Mouse (Mus musculus) limb, embryonic 10.5 days (tissue): ENCODE measurements around the gene Pradc1. TPM values are rescaled to one million over a fixed set of nuclear protein-coding genes. Genes with fewer than 3 reads are reported as not detected.
"Not testable (repeated sequence)": the region's sequence is repeated elsewhere in the genome, so short reads cannot be mapped to it uniquely, and the experiment has no call there.

Experiments used
- DNase-seq: peaks from one replicate; pipeline ENCODE4 v3.0.0-alpha.2; 2017; ENCODE audit warnings: low spot score
- H3K27ac ChIP-seq: fragments of 300-500 bp; sonication (generic); 2 replicates; pipeline ENCODE4 v1.5.1; 2016; ENCODE audit warnings: mild to moderate bottlenecking
- H3K27me3 ChIP-seq: fragments of 300-500 bp; sonication (generic); 2 replicates; pipeline ENCODE4 v1.6.1; 2016; ENCODE audit warnings: low read depth, mild to moderate bottlenecking; ENCODE audit not compliant: poor library complexity, severe bottlenecking
- H3K36me3 ChIP-seq: fragments of 300-500 bp; sonication (generic); 2 replicates; pipeline ENCODE4 v1.6.1; 2016; ENCODE audit warnings: mild to moderate bottlenecking, moderate library complexity
- H3K4me1 ChIP-seq: fragments of 300-500 bp; sonication (generic); 2 replicates; pipeline ENCODE4 v1.6.1; 2016
- H3K4me3 ChIP-seq: fragments of 300-500 bp; sonication (generic); 2 replicates; pipeline ENCODE4 v1.5.1; 2016; ENCODE audit warnings: mild to moderate bottlenecking, moderate library complexity
- H3K9me3 ChIP-seq: fragments of 300-500 bp; sonication (generic); replicated peaks from 2 replicates; pipeline ENCODE4 v1.6.1; 2016; ENCODE audit warnings: mild to moderate bottlenecking
- WGBS: fragments of 180-500 bp; shearing (Covaris S2); methylation state at CpG from one replicate; pipeline ENCODE4 v1.1.7; 2016; 5-methylcytosine and 5-hydroxymethylcytosine counted together
- polyA plus RNA-seq: library from polyadenylated mRNA; unstranded; fragments of >200 nt; fragmentation: Nextera tagmentation; extraction: Ambion mirVana; gene quantifications from 2 replicates; pipeline ENCODE4 v1.2.1, GENCODE M21; 2016

Gene Pradc1
- polyA plus RNA-seq, 1 experiment from 2014 or later, result 29.0 TPM

DNA sequence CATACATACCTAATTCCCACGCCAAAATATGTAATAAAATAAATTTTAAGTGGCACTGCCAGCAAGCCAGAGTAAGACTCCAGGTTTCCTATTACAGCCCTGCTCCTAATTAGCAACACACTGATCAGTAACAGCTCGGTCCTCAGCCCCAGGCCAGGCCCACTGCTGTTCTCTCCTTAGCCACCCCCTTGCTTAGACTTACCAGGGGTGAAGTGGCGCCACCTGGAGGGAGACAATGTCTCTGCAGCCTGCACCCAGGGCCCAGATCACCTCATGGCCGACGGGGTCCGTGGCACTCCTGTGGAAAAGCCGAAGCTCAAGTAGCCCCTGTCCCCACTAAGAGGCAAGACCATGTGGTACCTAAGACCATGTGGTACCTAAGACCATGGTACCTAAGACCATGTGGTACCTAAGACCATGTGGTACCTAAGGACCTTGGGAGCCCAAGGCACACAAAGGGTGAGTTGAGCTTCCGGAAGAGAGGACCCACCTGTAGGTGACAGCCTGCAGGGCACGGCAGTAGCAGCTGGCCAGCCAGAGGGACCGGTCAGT, 25.7 kb upstream of the Pradc1 start:
- Histone ChIP-seq H3K27me3 (peaks cover 71% of the 10 kb centered on the region), H3K4me3 (no peak overlapping the region)
- 35% methylated on average over 10 of the region's 10 CpGs for WGBS

DNA sequence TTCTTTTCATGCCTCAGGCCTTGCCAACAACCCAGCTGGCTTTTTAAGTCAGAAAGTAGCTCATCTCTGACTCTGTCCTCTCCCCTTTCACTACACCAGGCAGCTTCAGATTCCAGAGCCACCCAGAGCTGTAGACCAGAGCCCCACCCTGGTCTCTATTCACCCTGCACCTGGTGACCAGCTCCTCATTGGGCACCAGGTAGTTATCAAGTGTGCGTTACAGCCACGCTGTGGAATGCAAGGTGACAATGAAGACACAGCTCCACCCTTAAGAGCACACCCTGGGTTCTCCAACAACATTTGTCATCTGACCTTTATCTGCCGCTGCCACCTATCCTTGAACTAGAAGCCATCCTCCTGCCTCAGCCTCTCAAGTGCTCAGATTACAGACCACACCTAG, 23.8 kb upstream of the Pradc1 start:
- H3K4me3 ChIP-seq, result no peak overlapping the region
- H3K27me3 ChIP-seq, result peaks cover 60% of the 10 kb centered on the region
- no peaks in the 10 kb centered on the region for H3K9me3 ChIP-seq
- DNase-seq, result no peak
- no peak overlapping the region for H3K27ac ChIP-seq
- peaks cover 33% of the 10 kb centered on the region for H3K4me1 ChIP-seq
- peaks cover 11% of the 10 kb centered on the region; the same call in 1 of the 2 replicates for H3K36me3 ChIP-seq
- WGBS, result 82% methylated on average over 3 of the region's 3 CpGs

More for the DNA sequence above, 25.7 kb upstream of the Pradc1 start:
- Histone ChIP-seq H3K4me1 (peaks cover 28% of the 10 kb centered on the region), H3K9me3 (no peaks in the 10 kb centered on the region), H3K27ac (peak overlapping the region; percentile 17; the same call in 1 of the 2 replicates), H3K36me3 (peaks cover 13% of the 10 kb centered on the region; the same call in 1 of the 2 replicates)
- DNase-seq, result peak; percentile 77

DNA sequence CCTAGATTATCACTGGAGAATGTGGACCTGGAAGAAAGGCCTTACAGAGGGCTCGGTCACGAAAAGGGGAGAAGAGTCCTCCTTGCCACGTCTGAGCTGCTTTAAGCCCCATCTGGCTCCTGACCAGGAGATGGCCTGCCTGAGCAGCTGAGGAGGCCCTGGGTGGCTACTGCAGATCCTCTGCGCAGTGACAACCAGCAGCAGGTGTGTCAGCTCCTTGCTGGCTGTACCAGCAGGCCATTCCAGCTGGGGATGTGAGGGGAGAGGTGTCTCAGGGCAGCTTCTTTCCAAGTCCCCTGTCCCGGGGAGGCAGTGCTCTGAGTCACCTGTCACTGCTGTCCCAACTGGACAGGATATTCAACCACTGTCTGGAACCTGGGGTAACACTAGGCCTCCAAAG, 20.8 kb upstream of the Pradc1 start:
- Histone ChIP-seq H3K27ac (no peak overlapping the region), H3K27me3 (peaks cover 30% of the 10 kb centered on the region), H3K4me3 (no peak overlapping the region), H3K9me3 (no peaks in the 10 kb centered on the region), H3K4me1 (peaks cover 22% of the 10 kb centered on the region), H3K36me3 (peaks cover 30% of the 10 kb centered on the region)
- 58% methylated on average over 5 of the region's 5 CpGs for WGBS
- DNase-seq, result no peak

DNA sequence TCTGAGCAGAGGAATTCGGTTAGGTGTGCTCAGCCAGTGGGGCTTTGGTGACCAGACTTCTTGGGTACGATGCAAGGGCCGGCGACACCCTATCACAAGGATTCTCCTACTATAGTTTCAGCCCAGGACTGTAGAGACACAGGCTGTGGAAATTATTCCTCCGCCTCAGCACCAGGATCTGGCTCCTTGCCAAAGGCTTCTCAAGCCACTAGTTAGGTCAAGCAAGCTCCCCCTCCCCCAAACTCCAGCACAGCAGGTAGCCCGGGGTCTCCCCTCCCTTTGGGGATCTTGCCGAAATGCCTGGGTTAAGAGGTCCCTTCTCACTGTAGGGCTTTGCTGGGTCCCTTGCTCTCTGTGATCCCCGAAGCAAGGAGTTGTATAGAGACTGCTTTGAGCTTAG, 20.2 kb upstream of the Pradc1 start:
- no peaks in the 10 kb centered on the region for H3K9me3 ChIP-seq
- H3K36me3 ChIP-seq, result peaks cover 35% of the 10 kb centered on the region
- WGBS, result 67% methylated on average over 8 of the region's 8 CpGs
- no peak for DNase-seq
- no peak overlapping the region for H3K4me3 ChIP-seq
- no peak overlapping the region for H3K27ac ChIP-seq
- H3K4me1 ChIP-seq, result peaks cover 16% of the 10 kb centered on the region
- peaks cover 27% of the 10 kb centered on the region; the same call in 1 of the 2 replicates for H3K27me3 ChIP-seq

DNA sequence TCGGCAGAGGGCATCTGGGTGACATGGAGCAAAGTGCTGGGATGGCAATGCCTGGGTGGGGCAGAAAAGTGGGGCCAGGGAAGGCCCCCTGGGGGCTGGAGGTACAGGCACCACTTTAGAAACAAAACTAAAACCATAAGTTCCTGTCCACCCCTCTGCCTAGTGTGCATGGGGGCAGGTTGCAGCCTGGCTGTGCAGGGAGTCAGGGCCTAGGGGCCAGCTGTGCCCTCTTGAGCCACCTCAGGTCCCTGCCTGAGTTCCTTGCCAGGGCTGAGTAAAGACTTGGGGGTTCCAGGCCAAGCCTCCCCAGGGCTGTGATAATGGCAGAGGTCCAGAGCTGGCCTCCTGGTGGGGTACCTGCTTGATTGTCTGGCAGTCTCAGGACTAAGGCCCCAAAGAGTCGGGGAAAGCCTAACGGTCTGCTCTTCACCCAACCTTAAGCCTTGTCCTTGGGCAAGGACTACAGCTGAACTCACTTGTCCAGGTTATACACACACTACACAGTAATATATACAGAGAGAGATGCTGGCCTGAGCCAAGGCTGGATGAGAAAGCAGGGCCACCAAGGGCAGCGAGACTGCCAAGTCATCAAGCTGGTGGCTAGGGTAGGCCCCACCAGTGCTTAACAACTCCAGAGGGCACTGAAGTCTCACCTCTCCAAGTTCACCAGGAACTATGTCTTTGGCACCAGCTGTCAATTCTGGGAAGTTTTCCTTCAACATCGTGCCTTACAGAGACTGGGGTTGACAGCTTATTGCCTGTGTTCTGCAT, 18.1 kb upstream of the Pradc1 start:
- Histone ChIP-seq H3K36me3 (peaks cover 53% of the 10 kb centered on the region), H3K27ac (no peak overlapping the region), H3K4me1 (peaks cover 8% of the 10 kb centered on the region; the same call in 1 of the 2 replicates), H3K9me3 (no peaks in the 10 kb centered on the region), H3K27me3 (0 out of 2 replicates have a peak, but pooled peaks cover 21% of the 10 kb centered on the region), H3K4me3 (no peak overlapping the region)
- 80% methylated on average over 5 of the region's 5 CpGs for WGBS
- DNase-seq, result no peak

DNA sequence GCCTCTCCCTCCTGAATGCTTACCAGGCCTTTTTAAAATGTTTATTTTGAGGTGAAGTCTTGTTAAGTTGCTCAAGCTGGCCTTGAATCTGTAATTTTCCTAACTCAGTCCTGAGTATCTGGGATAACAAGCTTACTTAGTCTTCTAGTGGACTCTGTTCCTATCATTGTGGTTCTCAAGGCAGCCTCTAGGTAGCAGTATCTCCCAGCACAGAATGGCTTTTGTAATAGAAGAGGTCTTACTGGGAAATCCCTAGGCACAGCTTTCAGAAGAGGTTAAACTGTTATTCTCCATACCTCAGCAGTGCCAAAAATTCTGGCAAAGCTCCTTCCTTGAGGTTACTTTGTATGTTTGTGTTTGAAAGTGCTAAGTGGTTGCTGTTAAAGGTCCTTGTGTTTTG, 13.6 kb upstream of the Pradc1 start:
- Histone ChIP-seq H3K36me3 (peaks cover 97% of the 10 kb centered on the region), H3K27me3 (no peaks in the 10 kb centered on the region), H3K9me3 (no peaks in the 10 kb centered on the region), H3K4me3 (no peak overlapping the region), H3K4me1 (no peaks in the 10 kb centered on the region), H3K27ac (no peak overlapping the region)
- DNase-seq, result no peak

DNA sequence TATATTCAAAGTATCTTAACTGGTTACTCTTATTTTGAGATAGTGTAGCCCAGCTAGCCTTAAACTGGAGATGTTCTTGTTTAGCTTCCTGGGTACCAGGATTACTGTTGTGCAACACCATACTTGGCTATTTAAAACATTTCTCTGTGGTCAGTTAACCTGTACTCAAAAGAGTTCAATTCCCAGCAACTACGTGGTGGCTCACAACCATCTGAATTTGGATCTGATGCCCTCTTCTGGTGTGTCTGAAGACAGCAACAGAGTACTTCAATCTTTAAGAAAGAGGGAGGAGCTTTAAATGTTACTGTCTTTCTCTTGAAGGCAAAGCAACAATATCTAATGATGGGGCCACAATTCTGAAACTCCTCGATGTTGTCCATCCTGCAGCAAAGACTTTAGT, 7.9 kb upstream of the Pradc1 start:
- Histone ChIP-seq H3K27me3 (no peaks in the 10 kb centered on the region), H3K27ac (no peak overlapping the region), H3K4me1 (no peaks in the 10 kb centered on the region; the same call in 1 of the 2 replicates), H3K36me3 (peaks cover 91% of the 10 kb centered on the region), H3K9me3 (no peaks in the 10 kb centered on the region), H3K4me3 (no peak overlapping the region)
- DNase-seq, result no peak
- WGBS, result 89% methylated on average over 2 of the region's 2 CpGs

DNA sequence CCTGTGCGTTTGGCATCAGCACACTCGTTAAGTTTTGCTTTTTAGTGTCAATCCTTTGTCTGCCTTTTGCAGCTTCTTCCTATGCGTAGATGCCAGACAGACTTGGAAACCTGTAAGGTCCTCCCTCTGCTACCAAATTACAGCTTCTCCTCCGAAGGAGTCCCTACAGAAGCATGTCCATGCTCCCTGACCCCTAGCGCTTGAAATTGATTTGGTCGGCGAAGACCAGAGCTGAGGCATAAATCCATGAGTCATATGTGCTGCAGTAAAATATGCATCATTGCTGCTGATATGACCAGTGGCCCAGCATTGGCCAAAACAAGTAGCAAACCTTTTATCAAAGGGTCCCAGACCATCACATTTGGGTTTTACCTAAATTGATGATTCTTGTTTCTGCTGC, 1.0 kb upstream of the Pradc1 start:
- WGBS, result 16% methylated on average over 7 of the region's 7 CpGs
- Histone ChIP-seq H3K4me3 (peak overlapping the region; percentile 69), H3K27me3 (no peaks in the 10 kb centered on the region), H3K9me3 (no peaks in the 10 kb centered on the region), H3K27ac (peak overlapping the region; percentile 94), H3K36me3 (peaks cover 34% of the 10 kb centered on the region), H3K4me1 (peaks cover 30% of the 10 kb centered on the region)
- DNase-seq, result no peak

DNA sequence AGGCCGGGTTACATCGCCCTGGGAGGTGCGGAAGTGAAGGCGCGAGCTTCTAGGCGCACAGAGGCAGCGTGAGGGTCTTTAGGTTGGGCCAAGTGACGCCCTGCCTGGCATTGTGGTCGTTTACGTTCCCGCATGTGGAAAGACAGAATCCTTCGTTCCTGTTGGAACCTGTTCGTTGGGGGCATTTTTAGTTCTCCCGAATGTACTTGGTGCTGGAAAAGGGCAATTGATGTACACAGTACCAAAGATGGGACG, 568 bp upstream of the Pradc1 start:
- WGBS, result under 1% methylated on average over 15 of the region's 15 CpGs
- Histone ChIP-seq H3K27me3 (no peaks in the 10 kb centered on the region), H3K4me1 (peaks cover 30% of the 10 kb centered on the region), H3K4me3 (peak overlapping the region; percentile 69), H3K9me3 (no peaks in the 10 kb centered on the region), H3K27ac (peak overlapping the region; percentile 94), H3K36me3 (peaks cover 34% of the 10 kb centered on the region)
- no peak for DNase-seq

DNA sequence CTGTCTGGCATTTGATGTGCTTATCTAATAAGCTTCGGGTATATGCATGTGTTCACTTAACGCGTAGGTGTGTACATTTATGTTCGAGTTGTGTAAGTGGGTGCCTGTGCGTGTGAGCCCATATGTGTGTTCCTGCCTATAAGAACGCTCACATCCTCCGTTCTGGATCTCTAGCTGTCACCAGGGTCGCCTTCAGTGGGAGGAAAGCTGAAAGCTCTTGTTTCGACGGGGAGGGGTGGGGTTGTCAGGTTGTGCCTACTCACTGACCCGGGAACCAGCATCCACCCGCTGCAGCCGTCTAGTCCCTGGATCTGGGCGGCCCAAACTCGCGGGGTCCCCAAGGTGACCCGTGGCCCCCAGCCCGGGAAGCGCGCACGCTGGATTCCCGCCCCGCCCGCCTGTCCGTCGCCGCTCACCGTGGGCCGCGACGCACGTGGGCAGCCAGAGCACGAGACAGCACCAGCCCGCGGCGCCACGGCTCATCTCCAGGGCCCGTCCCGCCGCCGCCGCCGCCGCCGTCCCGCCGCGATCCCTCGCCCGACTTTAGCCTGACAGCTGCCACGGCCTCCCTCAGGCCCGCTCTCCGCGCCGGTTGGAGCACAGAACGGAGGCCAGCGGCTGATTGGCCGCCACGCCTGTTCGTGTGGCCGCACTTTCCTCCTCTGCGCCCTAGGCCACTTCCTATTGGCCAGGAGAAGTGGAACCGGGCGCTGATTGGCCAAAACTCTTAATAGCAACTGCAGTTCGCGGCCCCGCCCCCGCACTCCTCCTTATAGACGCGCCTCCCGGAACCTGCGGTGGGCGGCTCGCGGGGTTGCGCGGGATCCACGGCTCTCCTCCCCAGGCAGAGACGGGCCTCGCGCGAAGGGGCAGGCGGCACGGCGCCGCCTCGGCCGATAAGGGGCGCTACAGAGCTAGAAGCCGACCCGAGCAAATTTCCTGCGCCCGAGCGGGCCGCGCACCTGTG, 790 bp downstream of the Pradc1 start, which contains the start of gene Cct7:
Cct7 (plus strand) TSS at position 818 of the 967 bp plus-strand sequence.
- DNase-seq, result peak; percentile 95
- 3% methylated on average over 96 of the region's 96 CpGs for WGBS
- Histone ChIP-seq H3K4me1 (peaks cover 30% of the 10 kb centered on the region), H3K9me3 (no peaks in the 10 kb centered on the region), H3K27ac (peak within 1 kb of the TSS; percentile 94), H3K27me3 (no peaks in the 10 kb centered on the region), H3K36me3 (peaks cover 35% of the 10 kb centered on the region), H3K4me3 (peak within 1 kb of the TSS; percentile 69)

DNA sequence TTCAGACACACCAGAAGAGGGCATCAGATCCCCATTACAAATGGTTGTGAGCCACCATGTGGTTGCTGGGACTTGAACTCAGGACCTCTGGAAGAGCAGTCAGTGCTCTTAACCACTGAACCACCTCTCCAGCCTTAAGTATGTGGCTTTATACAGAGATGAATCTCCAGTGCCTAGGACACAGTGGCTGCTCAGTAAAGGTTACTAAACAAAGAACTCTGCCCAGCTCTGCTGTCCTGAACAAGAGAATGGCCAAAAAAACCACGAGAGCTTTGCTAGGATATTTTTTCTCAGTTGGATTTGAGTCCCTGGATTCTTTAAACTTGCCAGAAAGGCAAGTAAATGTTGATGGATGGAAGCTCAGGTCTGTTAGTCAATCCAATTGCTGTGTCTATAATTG, 1.6 kb downstream of the Pradc1 start:
- H3K9me3 ChIP-seq, DNase-seq, H3K27ac ChIP-seq, H3K27me3 ChIP-seq: not testable (repeated sequence)
- WGBS, result 64% methylated on average over 1 of the region's 1 CpGs
- Histone ChIP-seq H3K4me1 (peaks cover 30% of the 10 kb centered on the region), H3K4me3 (peak overlapping the region; percentile 69), H3K36me3 (peaks cover 40% of the 10 kb centered on the region)

DNA sequence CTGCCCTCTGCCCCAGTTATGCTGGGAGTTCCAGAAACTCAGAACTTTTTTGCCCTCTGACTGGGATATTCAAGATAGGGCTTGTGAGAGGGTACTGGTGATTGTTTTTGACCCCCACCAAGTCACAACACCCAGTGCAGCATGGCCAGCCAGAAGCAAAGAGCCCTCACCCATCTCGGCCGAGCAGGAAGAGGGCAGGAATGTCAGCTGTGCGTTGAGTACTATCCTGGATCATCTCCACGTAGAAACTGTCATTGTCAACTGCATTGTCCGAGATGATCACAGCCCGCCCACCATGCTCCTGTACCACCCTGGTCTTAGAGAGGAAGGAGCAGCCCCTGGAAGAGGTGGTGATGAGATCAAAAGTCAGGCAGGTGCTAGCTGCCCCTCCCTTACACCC, 4.4 kb downstream of the Pradc1 start:
- 91% methylated on average over 6 of the region's 6 CpGs for WGBS
- Histone ChIP-seq H3K9me3 (no peaks in the 10 kb centered on the region), H3K27me3 (no peaks in the 10 kb centered on the region), H3K4me1 (peaks cover 10% of the 10 kb centered on the region), H3K4me3 (no peak overlapping the region), H3K27ac (no peak overlapping the region), H3K36me3 (peaks cover 52% of the 10 kb centered on the region)
- no peak for DNase-seq

DNA sequence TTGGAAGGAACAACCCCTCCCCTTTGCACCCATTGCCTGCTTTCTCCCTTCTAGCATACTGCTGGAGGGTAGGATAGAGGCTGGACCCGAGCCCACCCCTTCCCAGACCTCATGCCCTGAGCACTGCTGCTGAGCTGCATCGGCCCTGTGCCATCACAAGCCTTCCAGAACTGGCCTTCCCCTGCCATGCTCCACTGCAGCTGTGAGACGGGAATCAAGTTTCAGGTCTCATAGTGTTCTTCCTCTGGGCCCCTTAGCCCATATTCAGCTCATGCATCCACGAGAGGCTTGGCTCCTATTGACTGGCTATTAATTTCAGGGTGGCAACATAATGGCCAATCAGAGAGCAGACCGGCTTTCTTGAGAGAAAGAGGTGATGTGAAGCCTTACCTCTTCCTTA, 6.5 kb downstream of the Pradc1 start:
- no peak overlapping the region for H3K4me3 ChIP-seq
- H3K9me3 ChIP-seq, result no peaks in the 10 kb centered on the region
- H3K4me1 ChIP-seq, result peaks cover 1% of the 10 kb centered on the region
- peaks cover 73% of the 10 kb centered on the region for H3K36me3 ChIP-seq
- H3K27me3 ChIP-seq, result no peaks in the 10 kb centered on the region
- no peak for DNase-seq
- WGBS, result 87% methylated on average over 5 of the region's 5 CpGs
- no peak overlapping the region for H3K27ac ChIP-seq
